Mouse (Mus musculus) 3134 (cell line): ENCODE data around the gene Zdhhc7.

Source experiments
- DNase-seq: peaks from one replicate; pipeline ENCODE4 v3.0.0-alpha.2; 2011; ENCODE audit warnings: low spot score; ENCODE audit not compliant: insufficient read length; ENCODE audit errors: extremely low read depth

Gene Zdhhc7

GRCm38 (mm10) chr8:120101068-120101972 is at the start of gene Zdhhc7:
Gene Zdhhc7, minus strand, starts transcription at chr8:120101482.
- peak; percentile 85 for DNase-seq

- DNase-seq: peak; percentile 52
These were observed 48.7 kb upstream of the Zdhhc7 start for GRCm38 (mm10) chr8:120150028-120150427.

GRCm38 (mm10) chr8:120146051-120146450 is 44.8 kb upstream of the Zdhhc7 start:
- DNase-seq: no peak

GRCm38 (mm10) chr8:120144652-120145301 is 43.5 kb upstream of the Zdhhc7 start:
- DNase-seq: no peak

GRCm38 (mm10) chr8:120143911-120144651 is 42.8 kb upstream of the Zdhhc7 start:
- no peak for DNase-seq

- no peak for DNase-seq
These were observed 39.5 kb upstream of the Zdhhc7 start for GRCm38 (mm10) chr8:120140769-120141168.

- no peak for DNase-seq
These were observed 37.7 kb upstream of the Zdhhc7 start for GRCm38 (mm10) chr8:120138958-120139357.

GRCm38 (mm10) chr8:120136618-120137017 is 35.3 kb upstream of the Zdhhc7 start:
- DNase-seq: no peak

GRCm38 (mm10) chr8:120135687-120136086 is 34.4 kb upstream of the Zdhhc7 start:
- no peak for DNase-seq

- DNase-seq: no peak
These were observed 31.9 kb upstream of the Zdhhc7 start for GRCm38 (mm10) chr8:120133169-120133568.

GRCm38 (mm10) chr8:120131158-120131557 is 29.9 kb upstream of the Zdhhc7 start:
- DNase-seq: no peak

- DNase-seq: no peak
These were observed 28.3 kb upstream of the Zdhhc7 start for GRCm38 (mm10) chr8:120129547-120129946.

- DNase-seq: no peak
These were observed 25.3 kb upstream of the Zdhhc7 start for GRCm38 (mm10) chr8:120126357-120127161.

- DNase-seq: no peak
These were observed 23.6 kb upstream of the Zdhhc7 start for GRCm38 (mm10) chr8:120124836-120125389.

- DNase-seq: no peak
These were observed 23.0 kb upstream of the Zdhhc7 start for GRCm38 (mm10) chr8:120124261-120124660.

GRCm38 (mm10) chr8:120120951-120121350 is 19.7 kb upstream of the Zdhhc7 start:
- peak; percentile 28 for DNase-seq

GRCm38 (mm10) chr8:120119931-120120330 is 18.6 kb upstream of the Zdhhc7 start:
- DNase-seq: no peak

GRCm38 (mm10) chr8:120119429-120119828 is 18.1 kb upstream of the Zdhhc7 start:
- no peak for DNase-seq

GRCm38 (mm10) chr8:120118847-120119246 is 17.6 kb upstream of the Zdhhc7 start:
- no peak for DNase-seq

- no peak for DNase-seq
These were observed 16.9 kb upstream of the Zdhhc7 start for GRCm38 (mm10) chr8:120118162-120118561.
